Mouse (Mus musculus): ENCODE results near the gene Barx1.

The Barx1 gene

GRCm38 (mm10) chr13:48662431-48663143 lies at the start of gene Barx1:
Gene Barx1, plus strand, starts transcription at chr13:48662998.
- peak; percentile 51 for DNase-seq (ENCODE audit: low read depth, low spot score)

GRCm38 (mm10) chr13:48614525-48614924 lies 48.3 kb upstream of the Barx1 start:
- DNase-seq (ENCODE audit: low read depth, low spot score) = no peak

GRCm38 (mm10) chr13:48617774-48618173 lies 45.0 kb upstream of the Barx1 start:
- DNase-seq (ENCODE audit: low read depth, low spot score) = no peak

- DNase-seq (ENCODE audit: low read depth, low spot score) = no peak
These were observed 43.9 kb upstream of the Barx1 start for GRCm38 (mm10) chr13:48618890-48619289.

DNA sequence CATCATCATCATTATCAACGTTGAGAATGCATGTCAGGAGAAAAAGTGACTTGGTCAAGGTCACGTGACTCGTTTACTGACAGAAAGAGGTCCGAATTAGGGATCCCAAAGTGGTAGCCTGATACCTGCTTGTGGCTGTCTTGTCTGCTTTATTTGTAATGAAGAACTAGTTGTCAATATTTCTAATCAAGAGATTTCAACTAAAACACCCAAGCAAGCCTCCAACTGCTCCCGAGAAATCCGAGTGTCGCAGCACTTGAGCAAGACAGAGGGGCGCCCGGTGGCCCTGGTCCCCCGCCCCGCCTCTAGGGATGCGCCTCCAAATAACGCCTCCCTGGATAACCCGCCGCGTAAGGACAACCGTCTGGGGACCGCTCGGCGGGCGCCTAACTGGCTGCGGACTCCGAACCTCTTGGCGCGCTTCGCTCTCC lies 37.8 kb upstream of the Barx1 start:
- DNase-seq (ENCODE audit: low read depth, low spot score) = peak; percentile 65

DNA sequence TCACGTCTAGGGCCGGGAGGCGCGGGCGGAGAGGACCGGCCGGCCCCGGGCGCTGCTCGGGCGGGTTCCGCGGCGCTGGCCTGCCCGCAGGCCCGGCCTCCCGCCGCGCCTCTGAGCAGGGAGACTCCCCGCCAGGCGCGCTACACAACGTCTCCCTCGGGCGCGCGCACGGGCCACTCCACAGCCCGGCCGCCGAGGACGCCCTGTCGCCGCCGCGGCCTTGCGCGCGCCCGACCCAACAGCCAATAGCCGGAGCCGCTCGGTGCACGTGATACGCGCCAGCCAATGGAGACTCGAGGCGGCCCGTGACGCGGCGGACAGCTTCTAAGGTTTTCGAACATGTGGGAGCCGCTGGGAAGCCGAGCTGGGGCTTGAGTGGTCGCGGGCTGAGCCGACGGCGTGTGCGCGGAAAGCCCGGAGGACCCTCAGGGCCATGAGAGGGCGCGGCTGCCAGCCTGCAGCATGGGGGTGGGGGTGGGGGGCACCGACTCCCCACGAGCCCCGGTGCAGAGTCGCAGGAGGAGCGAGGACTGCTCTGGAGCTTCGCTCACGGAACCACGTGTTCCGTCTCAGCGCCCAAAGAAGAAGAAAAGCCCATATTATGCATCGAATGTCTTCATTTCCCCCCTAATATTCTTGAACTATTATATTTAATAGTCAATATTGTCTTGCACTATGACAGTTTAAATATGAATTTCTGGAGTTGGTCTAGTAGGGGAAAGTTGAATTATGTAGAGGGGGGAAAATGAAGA lies 37.2 kb upstream of the Barx1 start, which contains the start of gene Ptpdc1:
TSS of gene Ptpdc1 (minus strand) at position 232 of the 752 bp plus-strand sequence.
- peak; percentile 90 for DNase-seq (ENCODE audit: low read depth, low spot score)

DNA sequence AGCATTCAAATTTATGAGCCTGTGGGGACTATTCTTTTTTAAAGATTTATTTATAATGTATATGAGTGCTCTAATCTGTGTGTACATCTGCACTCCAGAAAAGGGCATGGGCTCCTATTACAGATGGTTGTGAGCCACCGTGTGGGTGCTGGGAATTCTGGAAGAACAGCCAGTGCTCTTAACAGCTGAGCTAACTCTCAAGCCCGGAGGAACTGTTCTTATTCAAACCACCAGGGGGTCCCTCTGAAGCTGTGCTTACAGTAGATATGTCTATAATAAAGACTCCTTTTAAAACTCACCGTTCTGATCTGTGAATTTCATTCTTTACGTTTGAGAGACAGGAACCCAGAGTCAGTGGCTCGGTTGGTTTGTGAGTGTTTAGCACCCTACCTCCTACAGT lies 31.1 kb upstream of the Barx1 start:
- peak; percentile 57 for DNase-seq (ENCODE audit: low read depth, low spot score)

GRCm38 (mm10) chr13:48637706-48638105 lies 25.1 kb upstream of the Barx1 start:
- DNase-seq (ENCODE audit: low read depth, low spot score) = no peak

GRCm38 (mm10) chr13:48639570-48639969 lies 23.2 kb upstream of the Barx1 start:
- peak; percentile 73 for DNase-seq (ENCODE audit: low read depth, low spot score)

DNA sequence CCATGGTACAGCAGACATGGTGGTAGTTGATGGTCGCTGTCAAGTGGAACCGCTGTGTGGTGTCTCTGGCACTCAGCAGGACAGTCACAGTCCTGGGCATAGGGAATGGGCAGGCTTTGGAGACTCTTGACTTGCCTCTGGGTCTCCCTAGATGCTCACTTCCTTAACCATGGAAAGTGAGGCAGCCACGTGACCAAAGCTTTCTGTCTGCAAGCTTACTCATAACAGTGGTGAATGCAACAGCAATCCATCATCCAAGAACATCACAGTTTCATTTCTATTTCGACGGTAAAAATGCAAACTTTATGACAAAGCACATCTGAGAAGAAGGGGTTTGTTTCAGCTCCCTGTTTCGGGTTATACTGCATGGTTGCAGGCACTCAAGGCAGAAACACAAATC lies 19.7 kb upstream of the Barx1 start:
- DNase-seq (ENCODE audit: low read depth, low spot score) = no peak

- no peak for DNase-seq (ENCODE audit: low read depth, low spot score)
These were observed 18.8 kb upstream of the Barx1 start for GRCm38 (mm10) chr13:48643991-48644390.

DNA sequence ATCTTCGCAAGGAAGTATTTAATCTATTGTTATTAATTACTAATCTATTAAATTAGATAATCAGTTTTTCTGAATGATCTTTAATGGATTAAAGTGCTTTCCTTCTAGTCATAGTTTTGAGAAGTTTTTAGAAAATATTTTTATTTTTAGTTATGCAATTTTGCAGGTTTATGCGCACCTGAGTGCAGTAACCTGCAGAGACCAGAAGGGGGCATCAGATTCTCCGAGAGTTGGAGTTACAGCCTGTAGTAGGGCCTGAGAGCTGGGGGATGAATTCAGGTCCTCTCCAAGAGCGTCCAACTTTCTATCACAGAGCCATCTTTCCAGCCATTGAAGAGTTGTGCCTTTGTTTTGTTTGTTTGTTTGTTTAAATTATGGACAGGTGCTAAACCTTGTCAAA lies 16.1 kb upstream of the Barx1 start:
- DNase-seq (ENCODE audit: low read depth, low spot score) = peak; percentile 34

DNA sequence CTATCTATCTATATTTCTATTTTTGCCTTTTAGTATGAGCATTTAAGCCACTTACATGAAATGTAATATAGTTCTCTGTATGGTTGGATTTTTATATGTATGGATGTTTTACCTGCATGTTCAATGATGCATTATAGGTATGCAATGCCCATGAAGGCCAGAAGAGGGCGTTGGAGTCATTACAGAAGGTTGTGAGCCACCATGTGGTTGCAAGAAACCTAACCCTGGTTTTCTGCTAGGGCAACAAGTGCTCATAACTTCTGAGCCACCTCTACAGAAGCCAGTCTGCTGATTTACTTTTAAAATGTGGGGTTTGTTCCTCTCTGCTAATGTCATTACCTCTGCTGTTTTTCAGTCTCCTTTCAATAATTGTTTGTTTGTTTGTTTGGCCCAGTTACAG lies 12.2 kb upstream of the Barx1 start:
- peak; percentile 83 for DNase-seq (ENCODE audit: low read depth, low spot score)

DNA sequence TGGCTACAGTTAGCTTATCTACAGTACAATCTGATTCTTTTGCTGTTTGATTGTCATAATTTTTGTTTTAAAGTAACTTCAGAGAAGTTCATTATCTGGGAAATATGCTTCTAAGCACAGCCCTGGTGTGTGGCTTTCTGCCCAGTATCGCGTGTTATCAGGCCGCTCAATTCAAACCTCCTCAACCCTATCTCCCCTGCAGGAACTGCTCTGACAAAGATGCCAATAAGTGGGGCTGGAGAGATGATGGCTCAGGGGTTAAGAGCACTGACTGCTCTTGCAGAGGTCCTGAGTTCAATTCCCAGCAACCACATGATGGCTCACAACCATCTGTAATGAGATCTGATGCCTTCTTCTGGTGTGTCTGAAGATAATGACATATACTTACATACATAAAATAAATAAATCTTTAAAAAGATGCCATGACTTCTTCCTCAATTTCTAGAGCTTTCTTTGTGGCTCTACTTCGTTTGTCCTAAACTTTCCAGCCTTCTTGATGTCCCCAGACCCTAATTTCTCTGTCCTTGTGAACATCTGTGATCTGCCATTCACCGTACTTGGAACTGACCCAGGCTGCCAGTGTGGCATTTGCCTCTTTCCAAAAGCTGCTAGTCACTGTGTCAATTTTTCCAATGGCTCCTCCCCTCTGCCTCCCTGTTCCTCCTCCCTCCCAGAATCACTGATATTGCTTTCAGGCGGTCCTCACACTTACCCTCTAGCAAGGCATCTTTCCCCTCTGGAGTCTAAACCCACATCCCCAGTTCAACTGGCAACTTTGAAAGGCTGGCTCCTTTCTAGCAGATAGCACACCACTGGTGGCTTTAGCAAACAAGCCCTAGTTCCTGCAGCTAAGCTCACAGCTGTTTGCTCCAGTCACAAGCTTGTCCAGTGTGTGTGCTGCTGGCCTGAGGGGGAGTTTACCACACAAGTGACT lies 11.4 kb upstream of the Barx1 start:
- DNase-seq (ENCODE audit: low read depth, low spot score) = no peak

DNA sequence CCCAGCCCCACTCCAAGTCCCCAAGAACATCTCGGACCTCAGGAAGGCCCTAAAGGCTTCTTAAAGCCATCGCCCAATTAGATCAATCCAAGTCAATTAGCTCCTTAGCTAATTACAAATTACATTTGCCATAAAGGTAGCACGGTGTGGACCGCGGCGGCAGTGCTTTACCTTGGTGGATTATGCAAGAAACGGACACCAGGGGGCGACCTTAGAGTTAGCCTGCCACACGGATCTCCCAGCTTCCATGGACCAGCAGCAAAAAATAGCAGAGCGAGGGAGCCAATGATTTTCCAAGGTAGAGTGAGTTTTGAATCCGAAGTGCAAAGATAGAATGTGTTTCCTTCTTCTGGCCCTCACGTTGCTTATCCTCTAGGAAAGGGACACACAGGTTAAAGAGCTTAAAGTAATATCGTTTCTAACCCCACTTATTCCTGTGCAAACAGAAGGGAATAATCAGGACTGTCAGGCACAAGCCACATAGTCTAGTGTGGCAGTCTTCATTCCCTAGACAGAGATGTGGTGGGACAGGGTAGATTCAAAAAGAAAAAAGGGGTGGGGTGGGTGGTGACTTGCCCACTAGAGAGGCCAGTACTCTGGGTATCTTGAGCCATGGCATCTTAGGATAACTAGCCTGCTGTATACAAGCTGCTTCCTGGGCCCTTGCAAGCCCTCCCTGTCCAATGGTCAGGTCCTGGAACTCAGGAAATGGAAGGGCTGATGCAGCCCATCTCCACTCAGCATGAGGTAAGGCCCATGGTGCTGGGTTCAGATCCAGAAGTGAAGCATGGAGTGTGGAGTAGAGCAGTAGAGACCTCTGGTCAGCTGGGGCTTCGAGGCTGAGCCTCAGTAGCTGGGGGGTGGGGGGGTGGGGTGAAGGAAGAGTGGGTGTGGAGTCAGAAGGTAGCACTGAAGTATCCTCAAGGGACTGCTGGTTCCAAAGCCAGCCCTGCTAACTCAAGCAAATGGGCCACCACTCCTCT lies 8.7 kb upstream of the Barx1 start:
- peak; percentile 64 for DNase-seq (ENCODE audit: low read depth, low spot score)

DNA sequence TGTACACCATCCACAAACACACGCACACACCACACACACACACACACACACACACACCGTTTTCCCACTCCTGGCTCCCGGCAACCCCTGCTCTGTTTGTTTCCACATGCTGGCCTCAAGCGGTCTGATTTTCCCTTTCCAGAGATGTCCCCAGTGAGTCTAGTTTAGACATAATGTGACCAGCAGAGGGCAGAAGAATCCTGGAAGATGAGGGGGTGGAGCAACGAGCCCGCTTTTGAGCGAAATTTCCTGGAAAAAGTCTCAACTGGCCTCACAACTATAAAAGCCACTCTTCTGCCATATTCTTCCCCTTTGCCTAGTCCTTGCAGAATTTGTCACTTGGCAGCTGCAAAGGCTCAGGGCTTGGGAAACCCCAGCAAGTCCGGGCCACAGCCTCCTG lies 7.2 kb upstream of the Barx1 start:
- peak; percentile 83 for DNase-seq (ENCODE audit: low read depth, low spot score)

DNA sequence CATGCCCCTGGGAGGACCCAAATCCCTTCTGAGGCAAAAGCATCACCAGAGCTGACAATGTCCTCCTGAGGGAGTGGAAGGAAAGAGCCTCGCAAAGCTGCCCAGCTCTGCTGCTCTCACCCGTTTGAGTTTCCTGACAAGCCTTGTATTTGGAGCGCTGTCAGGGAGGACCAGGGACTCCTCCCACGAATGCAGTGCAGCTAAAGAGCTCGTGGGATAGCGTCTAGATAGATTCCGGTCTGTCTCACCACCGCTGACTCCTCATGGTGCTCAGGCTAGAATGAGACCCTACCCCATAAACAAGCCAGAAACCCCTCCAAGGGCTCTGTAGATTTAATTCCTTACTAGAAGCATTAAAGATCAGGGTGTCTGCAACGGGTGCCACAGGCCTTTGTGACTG lies 5.0 kb upstream of the Barx1 start:
- no peak for DNase-seq (ENCODE audit: low read depth, low spot score)

DNA sequence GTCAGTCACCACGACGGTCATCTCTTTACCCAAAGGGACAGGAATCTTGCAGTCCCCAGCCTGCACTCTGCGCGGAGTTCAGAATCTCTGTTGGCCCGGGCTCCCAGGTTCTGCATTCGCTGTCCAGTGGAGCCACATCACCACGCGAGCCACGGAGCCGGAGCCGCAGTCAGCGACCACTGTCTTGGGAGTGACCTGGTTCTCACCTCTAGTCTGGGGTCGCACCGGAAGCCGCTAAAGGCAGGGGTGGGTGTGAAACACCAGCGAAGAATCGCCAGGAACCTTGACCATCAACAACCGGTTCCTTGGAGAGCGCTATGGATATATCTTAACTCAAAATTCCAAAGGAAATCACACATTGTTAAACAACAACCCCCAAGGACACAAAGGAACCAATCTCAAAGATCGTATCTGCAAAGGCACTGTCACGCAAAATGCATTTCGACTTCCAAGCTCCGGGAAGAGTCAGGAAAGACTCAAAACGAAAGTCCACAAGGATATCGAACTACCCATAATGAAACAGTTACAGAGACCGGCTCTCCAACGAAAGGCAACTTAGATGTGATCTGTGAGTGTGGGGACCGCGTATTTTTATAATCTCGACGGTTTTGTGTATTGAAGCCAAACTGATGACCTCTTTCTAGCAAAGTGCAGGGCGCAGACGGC lies 4.1 kb upstream of the Barx1 start:
- peak; percentile 32 for DNase-seq (ENCODE audit: low read depth, low spot score)

- DNase-seq (ENCODE audit: low read depth, low spot score) = peak; percentile 48
These were observed 3.3 kb upstream of the Barx1 start for GRCm38 (mm10) chr13:48659254-48660220.
